Mouse (Mus musculus): ENCODE results near the gene Otogl. TPM values are rescaled to one million over a fixed set of nuclear protein-coding genes. Genes with fewer than 3 reads are reported as not detected.

Otogl gene
- polyA plus RNA-seq, 1 experiment: 0.02 TPM

- Histone ChIP-seq H3K27ac (ENCODE audit: insufficient read depth, low read depth, low read length) (no peak overlapping the region), H3K4me1 (ENCODE audit: control insufficient read depth, insufficient read depth, low read length) (no peaks in the 10 kb centered on the region), H3K27me3 (replicated peaks; ENCODE audit: control insufficient read depth, insufficient read depth, low read length) (no peaks in the 10 kb centered on the region), H3K4me3 (ENCODE audit: insufficient read depth, low read depth, low read length) (no peak overlapping the region), H3K36me3 (ENCODE audit: control insufficient read depth, insufficient read depth, low read length) (no peaks in the 10 kb centered on the region)
- no peak for DNase-seq
- TF ChIP-seq POLR2A (IDR thresholded peaks at IDR 0.05; ENCODE audit: low read depth, low read length) (no peak), CTCF (conservative IDR thresholded peaks at IDR 0.05; ENCODE audit: insufficient read depth, insufficient read length, low read depth, low read length) (no peak)
- WGBS: 66% methylated on average over 2 of the region's 2 CpGs
These were observed 1.1 kb upstream of the Otogl start for GRCm38 (mm10) chr10:107913013-107913412.

- WGBS: 71% methylated on average over 10 of the region's 10 CpGs
- Histone ChIP-seq H3K36me3 (ENCODE audit: control insufficient read depth, insufficient read depth, low read length) (no peaks in the 10 kb centered on the region), H3K4me3 (ENCODE audit: insufficient read depth, low read depth, low read length) (no peak overlapping the region), H3K4me1 (ENCODE audit: control insufficient read depth, insufficient read depth, low read length) (no peaks in the 10 kb centered on the region), H3K27me3 (replicated peaks; ENCODE audit: control insufficient read depth, insufficient read depth, low read length) (no peaks in the 10 kb centered on the region), H3K27ac (ENCODE audit: insufficient read depth, low read depth, low read length) (no peak overlapping the region)
- DNase-seq: no peak
- no peak for TF ChIP-seq CTCF (conservative IDR thresholded peaks at IDR 0.05; ENCODE audit: insufficient read depth, insufficient read length, low read depth, low read length)
These were observed 5.5 kb downstream of the Otogl start for GRCm38 (mm10) chr10:107906453-107906852.

- TF ChIP-seq POLR2A (IDR thresholded peaks at IDR 0.05; ENCODE audit: low read depth, low read length) (no peak), CTCF (conservative IDR thresholded peaks at IDR 0.05; ENCODE audit: insufficient read depth, insufficient read length, low read depth, low read length) (no peak)
- Histone ChIP-seq H3K4me3 (ENCODE audit: insufficient read depth, low read depth, low read length) (no peak overlapping the region), H3K36me3 (ENCODE audit: control insufficient read depth, insufficient read depth, low read length) (no peaks in the 10 kb centered on the region), H3K27me3 (replicated peaks; ENCODE audit: control insufficient read depth, insufficient read depth, low read length) (no peaks in the 10 kb centered on the region), H3K27ac (ENCODE audit: insufficient read depth, low read depth, low read length) (no peak overlapping the region), H3K4me1 (ENCODE audit: control insufficient read depth, insufficient read depth, low read length) (no peaks in the 10 kb centered on the region)
- WGBS: 49% methylated on average over 7 of the region's 7 CpGs
- peak; percentile 12 for DNase-seq
These were observed 6.5 kb downstream of the Otogl start for GRCm38 (mm10) chr10:107905274-107906034.

- TF ChIP-seq CTCF (conservative IDR thresholded peaks at IDR 0.05; ENCODE audit: insufficient read depth, insufficient read length, low read depth, low read length) (no peak), POLR2A (IDR thresholded peaks at IDR 0.05; ENCODE audit: low read depth, low read length) (no peak)
- H3K4me3 ChIP-seq (ENCODE audit: insufficient read depth, low read depth, low read length): no peak overlapping the region
- DNase-seq: no peak
- WGBS: 63% methylated on average over 8 of the region's 8 CpGs
- H3K36me3 ChIP-seq (ENCODE audit: control insufficient read depth, insufficient read depth, low read length): no peaks in the 10 kb centered on the region
- H3K4me1 ChIP-seq (ENCODE audit: control insufficient read depth, insufficient read depth, low read length): no peaks in the 10 kb centered on the region
- no peak overlapping the region for H3K27ac ChIP-seq (ENCODE audit: insufficient read depth, low read depth, low read length)
- no peaks in the 10 kb centered on the region for H3K27me3 ChIP-seq (replicated peaks; ENCODE audit: control insufficient read depth, insufficient read depth, low read length)
These were observed 10.0 kb downstream of the Otogl start for GRCm38 (mm10) chr10:107901958-107902357.

GRCm38 (mm10) chr10:107901204-107901879 is 10.6 kb downstream of the Otogl start:
- Histone ChIP-seq H3K4me3 (ENCODE audit: insufficient read depth, low read depth, low read length) (no peak overlapping the region), H3K36me3 (ENCODE audit: control insufficient read depth, insufficient read depth, low read length) (no peaks in the 10 kb centered on the region), H3K27me3 (replicated peaks; ENCODE audit: control insufficient read depth, insufficient read depth, low read length) (no peaks in the 10 kb centered on the region), H3K27ac (ENCODE audit: insufficient read depth, low read depth, low read length) (no peak overlapping the region), H3K4me1 (ENCODE audit: control insufficient read depth, insufficient read depth, low read length) (no peaks in the 10 kb centered on the region)
- DNase-seq: no peak
- 48% methylated on average over 13 of the region's 13 CpGs for WGBS
- no peak for TF ChIP-seq POLR2A (IDR thresholded peaks at IDR 0.05; ENCODE audit: low read depth, low read length)
- no peak for TF ChIP-seq CTCF (conservative IDR thresholded peaks at IDR 0.05; ENCODE audit: insufficient read depth, insufficient read length, low read depth, low read length)

- 77% methylated on average over 6 of the region's 6 CpGs for WGBS
These were observed 12.0 kb downstream of the Otogl start for GRCm38 (mm10) chr10:107899946-107900345.

GRCm38 (mm10) chr10:107896158-107896557 is 15.8 kb downstream of the Otogl start:
- WGBS: 87% methylated on average over 4 of the region's 4 CpGs
- TF ChIP-seq CTCF (conservative IDR thresholded peaks at IDR 0.05; ENCODE audit: insufficient read depth, insufficient read length, low read depth, low read length): no peak
- TF ChIP-seq POLR2A (IDR thresholded peaks at IDR 0.05; ENCODE audit: low read depth, low read length): no peak
- H3K36me3 ChIP-seq (ENCODE audit: control insufficient read depth, insufficient read depth, low read length): no peaks in the 10 kb centered on the region
- H3K27me3 ChIP-seq (replicated peaks; ENCODE audit: control insufficient read depth, insufficient read depth, low read length): no peaks in the 10 kb centered on the region
- DNase-seq: no peak
- no peaks in the 10 kb centered on the region for H3K4me1 ChIP-seq (ENCODE audit: control insufficient read depth, insufficient read depth, low read length)
- no peak overlapping the region for H3K4me3 ChIP-seq (ENCODE audit: insufficient read depth, low read depth, low read length)
- H3K27ac ChIP-seq (ENCODE audit: insufficient read depth, low read depth, low read length): no peak overlapping the region

More at GRCm38 (mm10) chr10:107899946-107900345, 12.0 kb downstream of the Otogl start:
- no peak for DNase-seq
- Histone ChIP-seq H3K4me1 (ENCODE audit: control insufficient read depth, insufficient read depth, low read length) (no peaks in the 10 kb centered on the region), H3K27me3 (replicated peaks; ENCODE audit: control insufficient read depth, insufficient read depth, low read length) (no peaks in the 10 kb centered on the region), H3K36me3 (ENCODE audit: control insufficient read depth, insufficient read depth, low read length) (no peaks in the 10 kb centered on the region), H3K4me3 (ENCODE audit: insufficient read depth, low read depth, low read length) (no peak overlapping the region), H3K27ac (ENCODE audit: insufficient read depth, low read depth, low read length) (no peak overlapping the region)
- TF ChIP-seq CTCF (conservative IDR thresholded peaks at IDR 0.05; ENCODE audit: insufficient read depth, insufficient read length, low read depth, low read length): no peak
- TF ChIP-seq POLR2A (IDR thresholded peaks at IDR 0.05; ENCODE audit: low read depth, low read length): no peak

Data from kidney, adult 2 months (tissue).